ENCODE assay signal across 7 mouse cellular contexts in the genomic region with DNA sequence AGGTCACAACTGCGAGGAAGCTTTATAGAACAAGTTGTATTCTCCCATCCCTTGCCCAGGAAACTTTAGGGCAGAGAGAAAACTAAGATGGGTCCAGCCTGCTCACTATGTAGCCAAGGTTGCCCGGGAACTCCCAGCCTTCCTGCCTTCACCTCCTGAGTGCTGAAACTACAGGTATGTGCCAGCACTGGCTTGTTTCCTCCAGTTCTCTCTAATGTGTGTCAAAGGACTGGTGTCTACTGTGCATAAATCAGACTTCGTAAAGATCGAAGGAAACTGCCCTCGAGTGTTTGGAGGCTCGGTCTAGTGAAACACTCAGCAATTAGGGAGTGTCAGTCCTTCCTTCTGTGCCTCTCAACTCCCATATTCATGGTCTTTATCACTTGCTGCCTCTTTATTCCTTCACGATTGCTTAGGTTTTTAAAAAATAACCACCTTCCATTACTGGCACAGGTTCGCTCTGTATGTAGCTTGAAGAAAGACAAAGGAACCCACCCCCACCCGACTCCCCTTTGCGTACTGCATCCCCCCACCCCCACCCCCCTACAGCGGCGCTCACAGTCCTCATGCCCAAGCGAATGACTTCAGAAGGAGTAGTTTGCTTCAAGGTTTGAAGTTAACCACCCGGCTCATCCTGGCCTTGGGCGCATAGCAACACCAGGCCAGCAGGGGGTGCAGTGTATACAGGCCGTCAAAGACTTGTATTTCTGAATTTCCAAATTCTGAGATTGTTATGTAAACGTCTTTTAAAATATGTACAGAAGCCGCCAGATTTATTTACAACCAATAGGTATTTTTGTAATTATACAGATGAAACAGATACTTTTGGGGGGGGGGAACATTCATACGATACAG. TPM values are rescaled to one million over a fixed set of nuclear protein-coding genes. Genes with fewer than 3 reads are reported as not detected.
DNase-seq lines count a peak whose midpoint lies in the region; ATAC-seq and TF ChIP-seq lines count a peak whose summit lies in the region.

No protein-coding gene starts in this region.

- H3K4me1 ChIP-seq in limb, embryonic 14.5 days (ENCODE audit: control insufficient read depth, insufficient read depth, low read length) = peaks cover 14% of the 10 kb centered on the region
- peaks cover 12% of the 10 kb centered on the region for H3K4me1 ChIP-seq in midbrain, embryonic 16.5 days (ENCODE audit: control insufficient read depth, insufficient read depth, low read length)

- no peak overlapping the region for H3K4me2 ChIP-seq in limb, embryonic 14.5 days (replicated peaks; ENCODE audit: low read depth, low read length, severe bottlenecking)
- H3K4me2 ChIP-seq in midbrain, embryonic 16.5 days (ENCODE audit: low read length) = peak overlapping the region; percentile 85

- peak; percentile 68 for DNase-seq in adrenal gland, adult 8-10 months
- DNase-seq in embryo, embryonic 11.5 days (ENCODE audit: low read depth, low spot score) = peak; percentile 56
- DNase-seq in heart, adult 8-10 months (ENCODE audit: low spot score) = peak; percentile 44
- peak; percentile 80 for DNase-seq in kidney, adult 9 months
- peak; percentile 81 for DNase-seq in limb, embryonic 14.5 days (ENCODE audit: low spot score)
- peak; percentile 16 to 62 for DNase-seq in spleen, postnatal 14 days (ENCODE audit: low spot score in 2 of 2)

- no peaks in the 10 kb centered on the region for H3K27me3 ChIP-seq in limb, embryonic 14.5 days (ENCODE audit: control insufficient read depth, insufficient read depth, low read length)
- 0 out of 2 replicates have a peak, but pooled peaks cover 2% of the 10 kb centered on the region for H3K27me3 ChIP-seq in midbrain, embryonic 16.5 days (ENCODE audit: control insufficient read depth, insufficient read depth, low read depth, low read length)

- H3K9me3 ChIP-seq in limb, embryonic 14.5 days (ENCODE audit: control insufficient read depth, low read length) = no peaks in the 10 kb centered on the region
- H3K9me3 ChIP-seq in midbrain, embryonic 16.5 days (replicated peaks; ENCODE audit: control insufficient read depth, low read length, poor library complexity, severe bottlenecking) = no peaks in the 10 kb centered on the region

- H3K27ac ChIP-seq in limb, embryonic 14.5 days (replicated peaks; ENCODE audit: low read depth, low read length) = no peak overlapping the region
- H3K27ac ChIP-seq in midbrain, embryonic 16.5 days (ENCODE audit: low read length) = peak overlapping the region; percentile 80; the same call in 1 of the 2 replicates

- WGBS in limb, embryonic 14.5 days = 25% methylated on average over 19 of the region's 19 CpGs
- WGBS in midbrain, embryonic 16.5 days = 35% methylated on average over 19 of the region's 19 CpGs

- H3K4me3 ChIP-seq in limb, embryonic 14.5 days (replicated peaks; ENCODE audit: low read length) = no peak overlapping the region
- peak overlapping the region; percentile 38 for H3K4me3 ChIP-seq in midbrain, embryonic 16.5 days (ENCODE audit: low read depth, low read length)

- no peaks in the 10 kb centered on the region for H3K36me3 ChIP-seq in limb, embryonic 14.5 days (ENCODE audit: control insufficient read depth, insufficient read depth, low read length)
- no peaks in the 10 kb centered on the region for H3K36me3 ChIP-seq in midbrain, embryonic 16.5 days (ENCODE audit: control insufficient read depth, insufficient read depth, low read length)

- TF ChIP-seq POLR2A in limb, embryonic 14.5 days (IDR thresholded peaks at IDR 0.05; ENCODE audit: borderline replicate concordance, extremely low read depth, insufficient read depth, insufficient read length) = no peak

- no peak overlapping the region for H3K9ac ChIP-seq in limb, embryonic 14.5 days (ENCODE audit: low read depth, low read length, severe bottlenecking)
- H3K9ac ChIP-seq in midbrain, embryonic 16.5 days (ENCODE audit: low read depth, low read length) = no peak overlapping the region

- no peak for ATAC-seq in limb, embryonic 14.5 days (ENCODE audit: low FRiP score, low read depth)
- peak; percentile 51; the same call in 1 of the 2 replicates for ATAC-seq in midbrain, embryonic 16.5 days

RNA-seq across cellular contexts. Expression of a gene that starts 24.6 kb away (rescaled TPM):
- under 1 TPM; 0.09 to 0.40 (median 0.29) TPM for total RNA-seq in adrenal gland, adult 8-10 months (2022)
- total RNA-seq in heart, adult 8-10 months (2022) = not detected
- polyA plus RNA-seq in limb, embryonic 14.5 days (2012; rRNA removed) = 0.58 and 0.72 TPM in 2 replicates
- 0.06 and 0.33 TPM in 2 replicates for polyA plus RNA-seq in limb, embryonic 14.5 days (2014; fragmentation: Nextera tagmentation; extraction: Ambion mirVana)
- polyA plus RNA-seq in midbrain, embryonic 16.5 days (2015; fragmentation: Nextera tagmentation; extraction: Ambion mirVana) = 1.5 and 1.6 TPM in 2 replicates

RNA-seq across cellular contexts. Expression of a gene that starts 25.7 kb away (rescaled TPM):
- total RNA-seq in adrenal gland, adult 8-10 months (2022) = 1 to 10 TPM; 2.3 to 4.2 (median 2.5) TPM
- total RNA-seq in heart, adult 8-10 months (2022) = not detected
- 0.18 and 0.41 TPM in 2 replicates for polyA plus RNA-seq in limb, embryonic 14.5 days (2012; rRNA removed)
- 0.37 and 0.54 TPM in 2 replicates for polyA plus RNA-seq in limb, embryonic 14.5 days (2014; fragmentation: Nextera tagmentation; extraction: Ambion mirVana)
- 0.43 TPM in 1 of 2 replicates, not detected in the other for polyA plus RNA-seq in midbrain, embryonic 16.5 days (2015; fragmentation: Nextera tagmentation; extraction: Ambion mirVana)

RNA-seq across cellular contexts. Expression of a gene that starts 47.8 kb away (rescaled TPM):
- total RNA-seq in adrenal gland, adult 8-10 months (2022) = 10 to 100 TPM; 56.5 to 81.0 (median 69.4) TPM
- total RNA-seq in heart, adult 8-10 months (2022) = 10 to 100 TPM; 43.2 to 52.2 (median 49.6) TPM
- 49.6 and 60.3 TPM in 2 replicates for polyA plus RNA-seq in limb, embryonic 14.5 days (2012; rRNA removed)
- polyA plus RNA-seq in limb, embryonic 14.5 days (2014; fragmentation: Nextera tagmentation; extraction: Ambion mirVana) = 124 and 131 TPM in 2 replicates
- 160 and 163 TPM in 2 replicates for polyA plus RNA-seq in midbrain, embryonic 16.5 days (2015; fragmentation: Nextera tagmentation; extraction: Ambion mirVana)
